Mouse (Mus musculus) testis, adult 2 months (tissue): Measurements from ENCODE around the gene Prss43.

Experiments
- CTCF ChIP-seq: fragments of 200-500 bp; IDR thresholded peaks from 2 replicates; pipeline ENCODE4 v1.5.1; 2012; ENCODE audit warnings: low read depth, mild to moderate bottlenecking, inconsistent platforms, low read length, moderate library complexity; ENCODE audit not compliant: control insufficient read depth, insufficient read depth, insufficient replicate concordance
- POLR2A ChIP-seq: fragments of 200-500 bp; IDR thresholded peaks from 2 replicates; pipeline ENCODE4 v1.6.1; 2012; ENCODE audit warnings: low read depth, mild to moderate bottlenecking, inconsistent platforms, low read length, moderate library complexity; ENCODE audit not compliant: control insufficient read depth

GRCm38 (mm10) chr9:110855903-110856302, 29.4 kb downstream of the Prss43 start:
- no peak for TF ChIP-seq CTCF
- no peak for TF ChIP-seq POLR2A
